Mouse (Mus musculus) v-Abl transformed pro-B cells (cell line): Measurements from ENCODE around the gene Prss37.

Experiments used
- in situ Hi-C, 2 experiments: fragments of 400-800 bp; cut with MboI; formaldehyde crosslinking; loops; one replicate each; pipeline ENCODE4 v1.15.1; 2025; ENCODE audit not compliant: unreplicated experiment in 2 of 2

The Prss37 gene

DNA sequence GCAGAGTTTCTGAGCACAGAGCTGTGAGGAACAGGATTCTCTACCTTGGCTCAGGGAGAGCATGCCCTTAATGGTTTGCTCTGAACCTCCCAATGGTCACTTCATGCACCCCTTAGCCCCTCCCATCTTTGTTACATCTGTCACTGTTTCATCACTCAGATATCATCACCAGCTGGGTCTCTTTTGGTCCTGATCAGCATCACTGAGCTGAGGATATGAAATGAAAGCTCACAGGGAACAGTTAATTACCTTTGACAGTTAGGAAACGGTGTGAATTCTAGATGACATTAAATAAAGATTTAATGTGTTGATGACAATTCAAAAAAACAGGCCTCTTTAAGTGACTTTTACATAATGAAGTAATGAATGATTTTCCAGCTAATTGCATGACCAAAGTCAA, at the start of gene Prss37:
Gene Prss37 (minus strand): TSS at position 101 of the 400 bp plus-strand sequence.
- in situ Hi-C loops = no loop called here

DNA sequence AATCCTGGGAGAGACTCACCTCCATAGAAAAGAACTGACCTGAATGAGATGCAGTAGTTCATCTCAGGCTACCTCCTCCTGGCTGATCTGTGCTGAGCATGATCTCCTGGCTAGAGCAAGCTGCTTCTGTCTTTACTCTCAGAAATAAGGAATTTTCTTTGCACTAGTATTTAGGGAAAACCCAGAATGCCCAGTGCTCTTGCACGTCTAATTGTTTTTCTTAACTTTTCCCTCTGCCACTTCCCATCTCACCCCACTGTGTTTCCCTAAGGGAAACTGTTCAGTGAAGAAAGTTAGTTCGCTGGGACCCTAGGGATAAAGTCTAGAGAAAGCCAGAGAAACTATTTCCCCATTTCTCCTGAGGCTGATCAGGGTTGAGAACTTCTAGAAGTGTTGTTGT, 35.6 kb upstream of the Prss37 start, which contains the start of gene Olfr461:
Gene Olfr461 (minus strand): TSS at position 101 of the 400 bp plus-strand sequence.
- in situ Hi-C loops = no loop called here

- in situ Hi-C loops = no loop called here
Measured at GRCm38 (mm10) chr6:40544690-40545089, 25.4 kb upstream of the Prss37 start.

GRCm38 (mm10) chr6:40493229-40493628, 26.1 kb downstream of the Prss37 start, which contains the start of gene Tas2r108:
TSS of gene Tas2r108 (plus strand) at chr6:40493529.
- in situ Hi-C loops = loop anchor here (25.0 kb wide), 1 partner anchor 1794 kb away; the partner anchor contains the start of gene Clcn1 (in 2 of the 2)

GRCm38 (mm10) chr6:40490933-40491332, 28.4 kb downstream of the Prss37 start, which contains the start of gene Tas2r137:
TSS of gene Tas2r137 (plus strand) at chr6:40491233.
- in situ Hi-C loops = loop anchor here (25.0 kb wide), 1 partner anchor 1796 kb away; the partner anchor contains the start of gene Clcn1 (in 2 of the 2)

DNA sequence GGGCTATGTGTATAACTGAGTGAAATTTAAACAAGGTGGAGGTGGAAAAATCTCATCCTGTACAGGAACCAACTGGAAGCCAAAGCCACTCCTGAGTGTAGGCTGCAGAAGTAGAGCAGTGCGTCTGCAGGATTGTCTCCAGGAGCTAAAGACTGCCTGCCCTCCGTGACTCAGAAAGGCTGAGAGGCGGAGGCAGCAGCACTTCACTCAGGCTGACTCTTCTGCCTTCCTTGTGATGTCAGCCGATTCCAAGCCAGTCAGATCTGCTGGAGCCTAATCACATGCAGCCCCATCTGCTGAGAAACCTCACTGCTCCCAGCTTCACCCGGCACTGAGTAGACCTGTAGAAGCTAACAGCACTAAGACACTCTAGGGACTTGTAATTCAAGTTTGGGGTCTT, 37.0 kb downstream of the Prss37 start:
- in situ Hi-C loops = loop anchor here (5.0 to 25.0 kb wide), 2 partner anchors 205 to 1805 kb away; partner anchors contain the start of gene Clcn1 (in 2 of the 2)

GRCm38 (mm10) chr6:40479705-40480104, 39.6 kb downstream of the Prss37 start:
- in situ Hi-C loops = loop anchor here (5.0 to 25.0 kb wide), 3 partner anchors 208 to 1808 kb away; partner anchors contain the start of gene Clcn1 (in 2 of the 2)

- in situ Hi-C loops = loop anchor here (10.0 to 25.0 kb wide), 2 partner anchors 1079 to 1811 kb away; partner anchors contain the start of gene Clcn1 (in 2 of the 2)
Measured at GRCm38 (mm10) chr6:40476132-40476531, 43.2 kb downstream of the Prss37 start.

- in situ Hi-C loops = loop anchor here (5.0 to 25.0 kb wide), 6 partner anchors 34 to 1083 kb away; partner anchors contain the start of genes Agk (in 2 of the 2), Mrps33 (in 2 of the 2), E330009J07Rik (in 1 of the 2) and Wee2 (in 1 of the 2)
Measured at GRCm38 (mm10) chr6:40471720-40472010, 47.6 kb downstream of the Prss37 start.

- in situ Hi-C loops = loop anchor here (5.0 to 25.0 kb wide), 6 partner anchors 34 to 1084 kb away; partner anchors contain the start of genes Agk (in 2 of the 2), Mrps33 (in 2 of the 2), E330009J07Rik (in 1 of the 2) and Wee2 (in 1 of the 2)
Measured at GRCm38 (mm10) chr6:40470916-40471719, 48.2 kb downstream of the Prss37 start, which contains the start of gene Ssbp1. TSS of gene Ssbp1 (plus strand) at chr6:40471352.

- in situ Hi-C loops = loop anchor here (25.0 kb wide), 3 partner anchors 653 to 1072 kb away; partner anchors contain the start of gene Mrps33 (in 2 of the 2)
Measured at GRCm38 (mm10) chr6:40465710-40466109, 53.6 kb downstream of the Prss37 start.
